Mouse (Mus musculus): ENCODE results near the gene Zfp988. TPM values are rescaled to one million over a fixed set of nuclear protein-coding genes. Genes with fewer than 3 reads are reported as not detected.
"Not testable (repeated sequence)": the region's sequence is repeated elsewhere in the genome, so short reads cannot be mapped to it uniquely, and the experiment has no call there.

The Zfp988 gene
- polyA plus RNA-seq, 1 experiment from 2014 or later: 0.22 TPM

DNA sequence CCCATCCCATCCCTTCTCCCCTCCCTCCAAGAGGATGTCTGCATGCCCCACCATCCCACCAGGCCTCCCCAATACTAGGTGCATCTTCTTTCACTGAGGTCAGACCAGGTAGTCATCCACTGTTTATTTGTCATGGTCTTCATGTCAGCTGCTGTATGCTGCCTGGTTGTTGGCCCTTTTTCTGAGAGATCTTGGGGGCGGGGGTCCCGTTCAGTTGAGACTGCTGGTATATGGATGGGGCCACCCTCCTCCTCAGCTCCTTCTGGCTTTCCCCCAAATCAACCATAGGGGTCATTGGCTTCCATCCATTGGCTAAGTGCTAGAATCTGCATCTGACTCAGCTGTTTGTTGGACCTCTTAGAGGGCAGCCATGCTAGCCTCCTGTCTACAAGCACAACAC is 64.1 kb downstream of the Zfp988 start:
- H3K27me3 ChIP-seq, H3K27ac ChIP-seq, H3K4me2 ChIP-seq, H3K36me3 ChIP-seq, H3K4me1 ChIP-seq, H3K4me3 ChIP-seq, H3K9me3 ChIP-seq, H3K9ac ChIP-seq: not testable (repeated sequence)
- no CpG with 5 or more reads among the region's 2 CpGs for WGBS
- peak; percentile 79 for ATAC-seq (ENCODE audit: insufficient number of reproducible peaks, low FRiP score, low TSS enrichment, low read depth)

- not testable (repeated sequence) for H3K27me3 ChIP-seq; H3K4me3 ChIP-seq; H3K27ac ChIP-seq; H3K9me3 ChIP-seq; H3K36me3 ChIP-seq; H3K4me2 ChIP-seq; H3K4me1 ChIP-seq; ATAC-seq (ENCODE audit: insufficient number of reproducible peaks, low FRiP score, low TSS enrichment, low read depth); H3K9ac ChIP-seq
- WGBS: 91% methylated on average over 4 of the region's 4 CpGs
Observed at GRCm38 (mm10) chr4:147383199-147383598, 77.7 kb downstream of the Zfp988 start.

Other genes with a start within 250 kb of the Zfp988 start
- 5.6 and 6.5 TPM in 2 replicates for gene Zfp991, start 173.6 kb upstream of the Zfp988 start, polyA plus RNA-seq (2015; fragmentation: Nextera tagmentation; extraction: Ambion mirVana)
- gene Zfp978, start 55.6 kb downstream of the Zfp988 start, polyA plus RNA-seq (2015; fragmentation: Nextera tagmentation; extraction: Ambion mirVana): 0.14 TPM in 1 of 2 replicates, not detected in the other
- gene Zfp982, start 186.7 kb downstream of the Zfp988 start, polyA plus RNA-seq (2015; fragmentation: Nextera tagmentation; extraction: Ambion mirVana): 5.6 TPM in 2 replicates
- gene Gm16503, start 234.5 kb downstream of the Zfp988 start, polyA plus RNA-seq (2015; fragmentation: Nextera tagmentation; extraction: Ambion mirVana): 0.34 and 0.40 TPM in 2 replicates
- 0.10 TPM in 1 of 2 replicates, not detected in the other for gene Zfp985, start 247.6 kb downstream of the Zfp988 start, polyA plus RNA-seq (2015; fragmentation: Nextera tagmentation; extraction: Ambion mirVana)